19 mouse cellular contexts compared by ENCODE assay signal in genomic region chr11:26088993-26089392, GRCm38 (mm10).
DNase-seq lines count a peak whose midpoint lies in the region; ATAC-seq and TF ChIP-seq lines count a peak whose summit lies in the region.
"Had no signal": no experiment of that assay in that cellular context is flagged by ENCODE, and none has a peak within 500 bp of the region (broad histone marks: within the 10 kb centered on the region; RNA-seq: fewer than 3 reads in every experiment).

No protein-coding gene starts in this region.

- no peak overlapping the region for H3K4me2 ChIP-seq in forebrain, embryonic 12.5 days
- H3K4me2 ChIP-seq in hindbrain, postnatal 0 days (ENCODE audit: low read depth, low read length), result no peak overlapping the region

- H3K9ac ChIP-seq in forebrain, embryonic 12.5 days, result no peak overlapping the region
- no peak overlapping the region for H3K9ac ChIP-seq in hindbrain, postnatal 0 days (replicated peaks; ENCODE audit: low read length)
- H3K9ac ChIP-seq: liver, postnatal 0 days had no signal

- no peaks in the 10 kb centered on the region for H3K36me3 ChIP-seq in forebrain, embryonic 12.5 days (replicated peaks)
- H3K36me3 ChIP-seq in hindbrain, postnatal 0 days (ENCODE audit: insufficient read depth, low read length), result no peaks in the 10 kb centered on the region
- H3K36me3 ChIP-seq: heart, embryonic 10.5 days had no signal

- no peaks in the 10 kb centered on the region for H3K9me3 ChIP-seq in forebrain, embryonic 12.5 days
- no peaks in the 10 kb centered on the region for H3K9me3 ChIP-seq in hindbrain, postnatal 0 days (ENCODE audit: low read length)
- H3K9me3 ChIP-seq: heart, embryonic 10.5 days had no signal

- no peak for TF ChIP-seq CTCF in hindbrain, postnatal 0 days (IDR thresholded peaks at IDR 0.05; ENCODE audit: low read depth)

- H3K4me1 ChIP-seq in forebrain, embryonic 12.5 days, result peaks cover 14% of the 10 kb centered on the region
- no peaks in the 10 kb centered on the region for H3K4me1 ChIP-seq in hindbrain, postnatal 0 days (ENCODE audit: insufficient read depth, low read length)
- H3K4me1 ChIP-seq: heart, embryonic 10.5 days had no signal

- no peaks in the 10 kb centered on the region for H3K27me3 ChIP-seq in forebrain, embryonic 12.5 days
- H3K27me3 ChIP-seq in hindbrain, postnatal 0 days (ENCODE audit: insufficient read depth, low read length), result no peaks in the 10 kb centered on the region

- intact Hi-C loops in left cerebral cortex, postnatal 4 days (cut with DNase I), result no loop called here
- intact Hi-C loops in left cerebral cortex, postnatal 14 days (cut with DNase I), result no loop called here

- DNase-seq in cerebellum, postnatal 10 days, result peak; percentile 67 to 72
- DNase-seq in cerebellum, postnatal 36 days, result no peak
- DNase-seq in left cerebral cortex, postnatal 4 days, result peak; percentile 63
- no peak for DNase-seq in left cerebral cortex, postnatal 14 days (ENCODE audit: low spot score in 2 of 2)
- DNase-seq in hindbrain, postnatal 0 days (ENCODE audit: low spot score), result peak; percentile 68
- no peak for DNase-seq in thymus, adult 18-20 months
- no peak for DNase-seq in right cerebral cortex, postnatal 36 days (ENCODE audit: low spot score in 2 of 2)
- DNase-seq: adrenal gland, postnatal 14 days; cerebellum, adult 11 months; kidney, adult 2 months; kidney, postnatal 25 days; liver, postnatal 0 days; lung, postnatal 10 days had no signal

- no peak overlapping the region for H3K27ac ChIP-seq in forebrain, embryonic 12.5 days
- H3K27ac ChIP-seq in hindbrain, postnatal 0 days, result no peak overlapping the region
- H3K27ac ChIP-seq: heart, embryonic 10.5 days; stomach, postnatal 0 days had no signal

- peak; percentile 87; the same call in 1 of the 2 replicates for ATAC-seq in forebrain, embryonic 12.5 days (ENCODE audit: low FRiP score)
- ATAC-seq in hindbrain, postnatal 0 days, result peak; percentile 88
- ATAC-seq: activated CD4-positive, CD25-positive, alpha-beta regulatory T cell, adult 4 months; liver, postnatal 0 days; Patski had no signal

- WGBS in forebrain, embryonic 12.5 days, result 12% methylated on average over 5 of the region's 5 CpGs
- 43% methylated on average over 5 of the region's 5 CpGs for WGBS in hindbrain, postnatal 0 days

- no peak overlapping the region for H3K4me3 ChIP-seq in forebrain, embryonic 12.5 days (replicated peaks)
- no peak overlapping the region for H3K4me3 ChIP-seq in hindbrain, postnatal 0 days (ENCODE audit: low read length)
- H3K4me3 ChIP-seq: erythroblast, embryonic 14.5 days; heart, embryonic 10.5 days had no signal

Comparison
In these comparisons a context has a peak if more than half of its experiments do, and no peak if none do; other contexts are left out.
1. DNase-seq: peak in cerebellum, postnatal 10 days (2 of 2), left cerebral cortex, postnatal 4 days (single experiment) and hindbrain, postnatal 0 days (single experiment); none in cerebellum, postnatal 36 days (0 of 2), left cerebral cortex, postnatal 14 days (0 of 2), thymus, adult 18-20 months (0 of 2) and right cerebral cortex, postnatal 36 days (0 of 2).